Mouse (Mus musculus) frontal cortex, adult 2 months (tissue): Measurements from ENCODE around the gene Tmem150c. TPM values are rescaled to one million over a fixed set of nuclear protein-coding genes. Genes with fewer than 3 reads are reported as not detected.

Source experiments
- DNase-seq, 2 experiments: peaks; one replicate each; pipeline ENCODE4 v3.0.0; 2022; ENCODE audit warnings: low spot score in 1 of 2; ENCODE audit errors: extremely low spot score in 1 of 2
- polyA plus RNA-seq: library from polyadenylated mRNA; depleted of rRNA; stranded (reverse); fragments of >200 nt; gene quantifications from 2 replicates; pipeline ENCODE4 v1.2.3, GENCODE M21; 2012; rRNA removed

Gene Tmem150c
- polyA plus RNA-seq, 1 experiment: 27.6 TPM

GRCm38 (mm10) chr5:100032646-100033045 lies 127.0 kb downstream of the Tmem150c start:
- DNase-seq: no peak

- DNase-seq: no peak
Observed at GRCm38 (mm10) chr5:100032107-100032506, 127.5 kb downstream of the Tmem150c start.

- DNase-seq: peak in 1 of 2 experiments; percentile 61
Observed at GRCm38 (mm10) chr5:100030069-100030468, 129.5 kb downstream of the Tmem150c start.

Other genes starting within 250 kb of the Tmem150c start
- 149 and 161 TPM in 2 replicates for gene Hnrnpd, start 180.9 kb downstream of the Tmem150c start, polyA plus RNA-seq
- 1.7 and 2.8 TPM in 2 replicates for gene 4930524J08Rik, start 180.7 kb downstream of the Tmem150c start, polyA plus RNA-seq
- 302 and 335 TPM in 2 replicates for gene Hnrnpdl, start 120.1 kb downstream of the Tmem150c start, polyA plus RNA-seq
- 83.9 and 85.0 TPM in 2 replicates for gene Enoph1, start 119.8 kb downstream of the Tmem150c start, polyA plus RNA-seq